In the genomic region with DNA sequence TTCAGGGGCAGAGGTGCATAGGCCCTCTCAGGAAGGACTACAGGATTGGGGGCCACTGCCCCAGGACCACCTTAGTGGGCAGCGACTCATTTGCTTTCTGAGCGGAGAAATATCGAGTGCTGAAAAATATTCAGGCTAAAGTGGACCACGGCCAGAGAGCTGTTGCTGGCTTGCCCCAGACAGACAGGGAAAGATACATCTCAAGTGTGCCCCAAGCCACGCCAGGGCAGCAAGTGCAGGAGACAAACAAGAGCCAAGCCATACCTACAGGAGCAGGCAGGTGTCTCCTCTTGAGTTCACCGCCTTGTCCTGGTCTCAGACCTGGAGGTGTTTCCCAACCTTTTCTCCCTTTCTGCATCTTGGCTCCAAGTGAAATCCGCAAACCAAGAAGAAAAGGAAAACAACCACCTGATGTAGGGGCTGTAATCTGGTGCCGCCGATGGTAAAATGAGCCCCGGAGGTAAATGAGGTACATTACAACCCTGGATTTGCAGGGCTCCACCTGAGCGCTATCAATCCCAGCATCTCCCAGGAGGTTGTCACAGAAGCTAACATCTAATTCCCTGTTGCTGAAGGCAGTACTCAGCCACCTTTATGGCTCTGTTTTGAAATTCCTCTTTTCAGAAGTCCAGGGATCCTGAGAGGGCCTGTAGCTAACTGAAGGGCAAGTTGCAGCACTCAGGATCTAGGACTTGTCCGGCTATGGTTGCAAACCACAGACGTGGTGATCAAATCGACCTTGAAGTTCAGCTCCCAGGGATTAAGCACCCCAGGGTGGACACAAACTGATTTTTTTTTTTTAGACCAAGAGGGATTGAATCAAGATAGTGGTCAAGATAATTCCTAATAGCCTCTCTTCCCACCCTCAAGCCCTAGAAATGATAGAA, we compare ENCODE assay signal across 8 mouse cellular contexts. TPM values are rescaled to one million over a fixed set of nuclear protein-coding genes. Genes with fewer than 3 reads are reported as not detected.
DNase-seq lines count a peak whose midpoint lies in the region; ATAC-seq lines count a peak whose summit lies in the region.

No protein-coding gene starts in this region.

- H3K9me3 ChIP-seq in hindbrain, embryonic 14.5 days (ENCODE audit: control insufficient read depth, low read length): no peaks in the 10 kb centered on the region

- peak; percentile 58 for DNase-seq in cerebellum, adult 9-11 months
- DNase-seq in cerebellum, adult 11-12 months: no peak
- DNase-seq in R1 (ENCODE audit: low read depth, low spot score): peak; percentile 40
- DNase-seq in hindbrain, embryonic 14.5 days (ENCODE audit: low spot score): no peak
- peak; percentile 18 to 32 for DNase-seq in lung, postnatal 4 days
- DNase-seq in right cerebral cortex, postnatal 10 days (ENCODE audit: low spot score in 2 of 2): no peak
- no peak for DNase-seq in right cerebral cortex, postnatal 14 days
- no peak for DNase-seq in urinary bladder, postnatal 4 days (ENCODE audit: low spot score in 2 of 2)

- H3K4me1 ChIP-seq in hindbrain, embryonic 14.5 days (replicated peaks; ENCODE audit: control insufficient read depth, insufficient read depth, low read length): peaks cover 21% of the 10 kb centered on the region

- WGBS in hindbrain, embryonic 14.5 days: 37% methylated on average over 14 of the region's 14 CpGs

- no peak for ATAC-seq in hindbrain, embryonic 14.5 days (ENCODE audit: low FRiP score)

- peak overlapping the region; percentile 78 for H3K27ac ChIP-seq in hindbrain, embryonic 14.5 days

- peak overlapping the region; percentile 69 for H3K4me3 ChIP-seq in hindbrain, embryonic 14.5 days (replicated peaks; ENCODE audit: low read length)

- peak overlapping the region; percentile 98 for H3K4me2 ChIP-seq in hindbrain, embryonic 14.5 days (replicated peaks)

- no peaks in the 10 kb centered on the region for H3K27me3 ChIP-seq in hindbrain, embryonic 14.5 days (ENCODE audit: control insufficient read depth, insufficient read depth, low read length)

- H3K9ac ChIP-seq in hindbrain, embryonic 14.5 days: peak overlapping the region; percentile 98

- no peaks in the 10 kb centered on the region for H3K36me3 ChIP-seq in hindbrain, embryonic 14.5 days (replicated peaks; ENCODE audit: control insufficient read depth, insufficient read depth)

RNA-seq across cellular contexts. Expression of a gene that starts 39.6 kb away (rescaled TPM):
- 92.9 and 93.8 TPM in 2 replicates for polyA plus RNA-seq in hindbrain, embryonic 14.5 days (2014; fragmentation: Nextera tagmentation; extraction: Ambion mirVana)

RNA-seq across cellular contexts. Expression of a gene that starts 42.0 kb away (rescaled TPM):
- polyA plus RNA-seq in hindbrain, embryonic 14.5 days (2014; fragmentation: Nextera tagmentation; extraction: Ambion mirVana): 15.9 and 16.3 TPM in 2 replicates

Comparison
In these comparisons a context has a peak if more than half of its experiments do, and no peak if none do; other contexts are left out.
1. DNase-seq: peak in cerebellum, adult 9-11 months (single experiment), R1 (single experiment) and lung, postnatal 4 days (2 of 2); none in cerebellum, adult 11-12 months (single experiment), hindbrain, embryonic 14.5 days (single experiment), right cerebral cortex, postnatal 10 days (0 of 2), right cerebral cortex, postnatal 14 days (single experiment) and urinary bladder, postnatal 4 days (0 of 2).